In genomic region chr16:73367926-73368325, GRCm38 (mm10) we compare ENCODE assay signal across 13 mouse cellular contexts.
DNase-seq lines count a peak whose midpoint lies in the region; ATAC-seq and TF ChIP-seq lines count a peak whose summit lies in the region.
"Had no signal": no experiment of that assay in that cellular context is flagged by ENCODE, and none has a peak within 500 bp of the region (broad histone marks: within the 10 kb centered on the region; RNA-seq: fewer than 3 reads in every experiment).

No protein-coding gene starts in this region.

- peak; percentile 9 for DNase-seq in forebrain, postnatal 0 days
- no peak for DNase-seq in forebrain, embryonic 11.5 days (ENCODE audit: low spot score)
- no peak for DNase-seq in kidney, adult 18-20 months
- DNase-seq in midbrain, embryonic 14.5 days = peak; percentile 14
- no peak for DNase-seq in midbrain, embryonic 11.5 days (ENCODE audit: low spot score, missing footprints)
- DNase-seq in stomach, postnatal 0 days (ENCODE audit: low spot score) = no peak
- no peak for DNase-seq in liver, postnatal 0 days
- DNase-seq: cerebellum, postnatal 10 days; kidney, adult 2 months; thymus, postnatal 36 days had no signal

- no peak for TF ChIP-seq EP300 in stomach, postnatal 0 days (optimal IDR thresholded peaks at IDR 0.05)
- TF ChIP-seq EP300 in liver, postnatal 0 days (IDR thresholded peaks at IDR 0.05; ENCODE audit: low read depth) = no peak

- H3K4me1 ChIP-seq in forebrain, postnatal 0 days (ENCODE audit: insufficient read depth) = peaks cover 10% of the 10 kb centered on the region
- peaks cover 5% of the 10 kb centered on the region for H3K4me1 ChIP-seq in forebrain, embryonic 11.5 days (replicated peaks; ENCODE audit: control insufficient read depth, insufficient read depth, low read length)
- H3K4me1 ChIP-seq in kidney, embryonic 15.5 days = peaks cover 5% of the 10 kb centered on the region; the same call in 1 of the 2 replicates
- H3K4me1 ChIP-seq in midbrain, embryonic 14.5 days (ENCODE audit: control insufficient read depth, insufficient read depth, low read length) = 0 out of 2 replicates have a peak, but pooled peaks cover 12% of the 10 kb centered on the region
- H3K4me1 ChIP-seq in midbrain, embryonic 11.5 days (ENCODE audit: control insufficient read depth, insufficient read depth, low read length) = no peaks in the 10 kb centered on the region
- no peaks in the 10 kb centered on the region for H3K4me1 ChIP-seq in stomach, postnatal 0 days (replicated peaks; ENCODE audit: control insufficient read depth, insufficient read depth)
- no peaks in the 10 kb centered on the region for H3K4me1 ChIP-seq in liver, postnatal 0 days (ENCODE audit: insufficient read depth)

- no peaks in the 10 kb centered on the region for H3K9me3 ChIP-seq in forebrain, postnatal 0 days (ENCODE audit: low read length)
- no peaks in the 10 kb centered on the region for H3K9me3 ChIP-seq in forebrain, embryonic 11.5 days (ENCODE audit: control insufficient read depth, low read length)
- H3K9me3 ChIP-seq in kidney, embryonic 15.5 days (replicated peaks) = no peaks in the 10 kb centered on the region
- no peaks in the 10 kb centered on the region for H3K9me3 ChIP-seq in midbrain, embryonic 14.5 days (ENCODE audit: control insufficient read depth, low read length)
- no peaks in the 10 kb centered on the region for H3K9me3 ChIP-seq in midbrain, embryonic 11.5 days (ENCODE audit: control insufficient read depth, low read length)
- H3K9me3 ChIP-seq in stomach, postnatal 0 days (ENCODE audit: control insufficient read depth, low read length) = no peaks in the 10 kb centered on the region
- no peaks in the 10 kb centered on the region for H3K9me3 ChIP-seq in liver, postnatal 0 days (ENCODE audit: low read length)
- H3K9me3 ChIP-seq: limb, embryonic 15.5 days had no signal

- H3K36me3 ChIP-seq in forebrain, postnatal 0 days (ENCODE audit: insufficient read depth) = no peaks in the 10 kb centered on the region
- H3K36me3 ChIP-seq in forebrain, embryonic 11.5 days (ENCODE audit: control insufficient read depth, insufficient read depth, low read length) = no peaks in the 10 kb centered on the region
- no peaks in the 10 kb centered on the region for H3K36me3 ChIP-seq in kidney, embryonic 15.5 days
- no peaks in the 10 kb centered on the region for H3K36me3 ChIP-seq in midbrain, embryonic 14.5 days (ENCODE audit: control insufficient read depth, insufficient read depth, low read length)
- no peaks in the 10 kb centered on the region for H3K36me3 ChIP-seq in midbrain, embryonic 11.5 days (ENCODE audit: control insufficient read depth, insufficient read depth, low read length)
- H3K36me3 ChIP-seq in stomach, postnatal 0 days (ENCODE audit: control insufficient read depth, insufficient read depth, low read length) = no peaks in the 10 kb centered on the region
- no peaks in the 10 kb centered on the region for H3K36me3 ChIP-seq in liver, postnatal 0 days (replicated peaks; ENCODE audit: insufficient read depth, low read length)
- H3K36me3 ChIP-seq: limb, embryonic 15.5 days had no signal

- 82% methylated on average over 5 of the region's 5 CpGs for WGBS in forebrain, postnatal 0 days
- WGBS in forebrain, embryonic 11.5 days = 88% methylated on average over 5 of the region's 5 CpGs
- 52% methylated on average over 5 of the region's 5 CpGs for WGBS in kidney, embryonic 15.5 days
- 89% methylated on average over 5 of the region's 5 CpGs for WGBS in midbrain, embryonic 14.5 days
- 90% methylated on average over 5 of the region's 5 CpGs for WGBS in midbrain, embryonic 11.5 days
- WGBS in stomach, postnatal 0 days = 51% methylated on average over 5 of the region's 5 CpGs
- 85% methylated on average over 5 of the region's 5 CpGs for WGBS in liver, postnatal 0 days (ENCODE audit: insufficient replicate concordance)

- no peak for TF ChIP-seq CTCF in forebrain, postnatal 0 days (IDR thresholded peaks at IDR 0.05; ENCODE audit: low read depth)
- no peak for TF ChIP-seq CTCF in stomach, postnatal 0 days (IDR thresholded peaks at IDR 0.05; ENCODE audit: low read depth)
- TF ChIP-seq CTCF in liver, postnatal 0 days (IDR thresholded peaks at IDR 0.05; ENCODE audit: low read depth) = no peak

- H3K4me3 ChIP-seq in forebrain, postnatal 0 days (ENCODE audit: low read depth, low read length) = no peak overlapping the region
- H3K4me3 ChIP-seq in forebrain, embryonic 11.5 days (ENCODE audit: low read depth, low read length) = no peak overlapping the region
- 0 out of 2 replicates have a peak overlapping the region, but pooled peaks have one; percentile 2 for H3K4me3 ChIP-seq in kidney, embryonic 15.5 days (replicated peaks)
- no peak overlapping the region for H3K4me3 ChIP-seq in midbrain, embryonic 14.5 days (replicated peaks; ENCODE audit: low read depth, low read length)
- no peak overlapping the region for H3K4me3 ChIP-seq in midbrain, embryonic 11.5 days (ENCODE audit: low read depth, low read length)
- 0 out of 2 replicates have a peak overlapping the region, but pooled peaks have one; percentile 22 for H3K4me3 ChIP-seq in stomach, postnatal 0 days (ENCODE audit: low read depth, low read length)
- H3K4me3 ChIP-seq in liver, postnatal 0 days (ENCODE audit: low read depth, low read length) = no peak overlapping the region
- H3K4me3 ChIP-seq: heart, adult 2 months; limb, embryonic 15.5 days had no signal

- peak overlapping the region; percentile 76 for H3K27ac ChIP-seq in forebrain, postnatal 0 days (ENCODE audit: low read depth, low read length)
- H3K27ac ChIP-seq in forebrain, embryonic 11.5 days (ENCODE audit: low read depth, low read length) = no peak overlapping the region
- no peak overlapping the region for H3K27ac ChIP-seq in kidney, embryonic 15.5 days
- no peak overlapping the region for H3K27ac ChIP-seq in midbrain, embryonic 14.5 days (replicated peaks; ENCODE audit: low read depth, low read length)
- H3K27ac ChIP-seq in midbrain, embryonic 11.5 days (ENCODE audit: low read depth, low read length) = no peak overlapping the region
- H3K27ac ChIP-seq in stomach, postnatal 0 days (replicated peaks) = no peak overlapping the region
- no peak overlapping the region for H3K27ac ChIP-seq in liver, postnatal 0 days (ENCODE audit: low read depth)
- H3K27ac ChIP-seq: heart, adult 2 months; limb, embryonic 15.5 days had no signal

- H3K9ac ChIP-seq in forebrain, postnatal 0 days = no peak overlapping the region
- H3K9ac ChIP-seq in forebrain, embryonic 11.5 days (ENCODE audit: low read length) = no peak overlapping the region
- H3K9ac ChIP-seq in kidney, embryonic 15.5 days = no peak overlapping the region
- no peak overlapping the region for H3K9ac ChIP-seq in midbrain, embryonic 14.5 days (replicated peaks; ENCODE audit: low read length)
- no peak overlapping the region for H3K9ac ChIP-seq in midbrain, embryonic 11.5 days (ENCODE audit: low read length)
- H3K9ac ChIP-seq in stomach, postnatal 0 days (ENCODE audit: low read length) = no peak overlapping the region
- no peak overlapping the region for H3K9ac ChIP-seq in liver, postnatal 0 days (replicated peaks)
- H3K9ac ChIP-seq: limb, embryonic 15.5 days had no signal

- no peak overlapping the region for H3K4me2 ChIP-seq in forebrain, postnatal 0 days (ENCODE audit: low read depth)
- no peak overlapping the region for H3K4me2 ChIP-seq in forebrain, embryonic 11.5 days (ENCODE audit: low read depth, low read length, severe bottlenecking)
- H3K4me2 ChIP-seq in kidney, embryonic 15.5 days = peak overlapping the region; percentile 40
- no peak overlapping the region for H3K4me2 ChIP-seq in midbrain, embryonic 14.5 days (ENCODE audit: low read length)
- no peak overlapping the region for H3K4me2 ChIP-seq in midbrain, embryonic 11.5 days
- peak overlapping the region; percentile 44 for H3K4me2 ChIP-seq in stomach, postnatal 0 days (replicated peaks; ENCODE audit: low read depth)
- no peak overlapping the region for H3K4me2 ChIP-seq in liver, postnatal 0 days (ENCODE audit: low read depth, low read length)
- H3K4me2 ChIP-seq: limb, embryonic 15.5 days had no signal

- H3K27me3 ChIP-seq in forebrain, postnatal 0 days (ENCODE audit: insufficient read depth, low read length) = no peaks in the 10 kb centered on the region
- H3K27me3 ChIP-seq in forebrain, embryonic 11.5 days (ENCODE audit: control insufficient read depth, insufficient read depth, low read length) = no peaks in the 10 kb centered on the region
- no peaks in the 10 kb centered on the region for H3K27me3 ChIP-seq in kidney, embryonic 15.5 days
- no peaks in the 10 kb centered on the region for H3K27me3 ChIP-seq in midbrain, embryonic 14.5 days (ENCODE audit: control insufficient read depth, insufficient read depth, low read length)
- no peaks in the 10 kb centered on the region for H3K27me3 ChIP-seq in midbrain, embryonic 11.5 days (ENCODE audit: control insufficient read depth, insufficient read depth, low read length)
- no peaks in the 10 kb centered on the region for H3K27me3 ChIP-seq in stomach, postnatal 0 days (ENCODE audit: control insufficient read depth, insufficient read depth, low read length)
- H3K27me3 ChIP-seq in liver, postnatal 0 days (ENCODE audit: insufficient read depth, low read length) = no peaks in the 10 kb centered on the region
- H3K27me3 ChIP-seq: limb, embryonic 15.5 days had no signal

- no peak for ATAC-seq in forebrain, postnatal 0 days
- no peak for ATAC-seq in forebrain, embryonic 11.5 days (replicated peaks; ENCODE audit: low FRiP score)
- ATAC-seq in kidney, embryonic 15.5 days (replicated peaks; ENCODE audit: low FRiP score) = no peak
- no peak for ATAC-seq in midbrain, embryonic 14.5 days (ENCODE audit: low FRiP score, low TSS enrichment)
- ATAC-seq in midbrain, embryonic 11.5 days (ENCODE audit: low FRiP score) = no peak
- no peak for ATAC-seq in stomach, postnatal 0 days (ENCODE audit: low FRiP score, low TSS enrichment)
- no peak for ATAC-seq in liver, postnatal 0 days

Comparison
In these comparisons a context has a peak if more than half of its experiments do, and no peak if none do; other contexts are left out.
1. DNase-seq: peak in forebrain, postnatal 0 days (single experiment) and midbrain, embryonic 14.5 days (single experiment); none in forebrain, embryonic 11.5 days (single experiment), kidney, adult 18-20 months (single experiment), midbrain, embryonic 11.5 days (single experiment), stomach, postnatal 0 days (single experiment) and liver, postnatal 0 days (single experiment).
2. H3K4me2 ChIP-seq: peak in kidney, embryonic 15.5 days (single experiment) and stomach, postnatal 0 days (single experiment); none in forebrain, postnatal 0 days (single experiment), forebrain, embryonic 11.5 days (single experiment), midbrain, embryonic 14.5 days (single experiment), midbrain, embryonic 11.5 days (single experiment) and liver, postnatal 0 days (single experiment).
3. H3K4me3 ChIP-seq: peak in kidney, embryonic 15.5 days (single experiment) and stomach, postnatal 0 days (single experiment); none in forebrain, postnatal 0 days (single experiment), forebrain, embryonic 11.5 days (single experiment), midbrain, embryonic 14.5 days (single experiment), midbrain, embryonic 11.5 days (single experiment) and liver, postnatal 0 days (single experiment).